Mouse (Mus musculus) thymus, postnatal 14 days (tissue): ENCODE measurements at regions not wholly inside any gene's neighbourhood (a gene's known extent, or its start where the extent isn't known, plus 50 kb on each side); places are given as distances from the start of the nearest gene placed in this dataset.

Experiments used
- DNase-seq: peaks from one replicate; pipeline ENCODE4 v3.0.0; 2021

DNA sequence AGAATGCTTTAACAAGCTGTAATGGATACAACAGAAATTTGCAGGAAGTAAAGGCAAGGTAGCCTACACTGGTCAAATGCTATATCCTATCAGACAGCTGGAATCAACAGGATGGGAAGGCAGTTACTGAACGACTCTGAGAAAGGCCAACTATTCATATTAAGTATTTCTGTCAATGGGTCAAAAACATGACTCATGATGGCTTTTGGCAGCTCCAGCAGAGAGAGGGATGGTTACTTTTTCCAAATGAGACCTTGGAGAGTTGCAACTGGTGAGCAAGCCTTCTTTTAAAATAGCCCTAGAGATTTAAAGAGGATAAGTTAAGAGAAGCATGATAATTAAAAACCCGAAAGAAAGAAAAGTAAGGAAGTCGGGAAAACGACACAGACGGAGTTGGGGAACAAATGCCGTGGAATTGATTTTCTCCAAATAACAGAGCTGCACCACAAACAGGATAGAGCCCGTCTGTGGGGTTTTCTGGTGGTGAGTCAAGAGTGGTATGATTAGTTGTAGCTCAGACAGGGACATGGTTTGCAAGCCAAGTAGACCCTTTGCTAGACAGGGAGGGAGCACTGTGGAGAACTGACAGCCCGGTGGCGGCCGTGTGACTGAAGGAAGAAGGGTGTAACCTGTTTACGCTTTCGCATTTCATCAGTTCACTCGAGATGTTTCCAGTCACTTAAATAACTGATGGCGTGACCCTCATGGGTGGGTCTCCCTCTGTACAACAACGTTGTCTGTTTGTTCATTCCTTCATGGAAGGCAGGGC is 3638.1 kb upstream of the Gm7489 start:
- DNase-seq: no peak

DNA sequence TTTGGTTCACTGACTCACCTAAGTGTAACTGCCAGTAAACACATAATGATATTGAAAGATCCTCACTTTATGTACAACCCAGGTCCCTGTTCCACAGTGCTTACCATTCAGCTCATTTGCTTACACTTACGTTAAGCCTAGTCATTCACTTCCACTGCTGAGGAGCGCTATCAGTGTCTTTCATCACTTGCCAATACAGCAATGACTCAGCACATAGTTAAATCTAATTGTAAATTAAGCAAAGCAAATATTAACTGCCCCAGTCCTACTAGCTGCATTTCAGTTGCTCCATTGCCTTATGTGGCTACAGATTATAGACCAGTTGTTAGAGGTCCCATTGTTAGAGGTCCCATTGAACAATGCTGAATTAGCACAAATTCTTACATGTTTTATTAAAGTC is 3624.6 kb upstream of the Gm7489 start:
- no peak for DNase-seq

DNA sequence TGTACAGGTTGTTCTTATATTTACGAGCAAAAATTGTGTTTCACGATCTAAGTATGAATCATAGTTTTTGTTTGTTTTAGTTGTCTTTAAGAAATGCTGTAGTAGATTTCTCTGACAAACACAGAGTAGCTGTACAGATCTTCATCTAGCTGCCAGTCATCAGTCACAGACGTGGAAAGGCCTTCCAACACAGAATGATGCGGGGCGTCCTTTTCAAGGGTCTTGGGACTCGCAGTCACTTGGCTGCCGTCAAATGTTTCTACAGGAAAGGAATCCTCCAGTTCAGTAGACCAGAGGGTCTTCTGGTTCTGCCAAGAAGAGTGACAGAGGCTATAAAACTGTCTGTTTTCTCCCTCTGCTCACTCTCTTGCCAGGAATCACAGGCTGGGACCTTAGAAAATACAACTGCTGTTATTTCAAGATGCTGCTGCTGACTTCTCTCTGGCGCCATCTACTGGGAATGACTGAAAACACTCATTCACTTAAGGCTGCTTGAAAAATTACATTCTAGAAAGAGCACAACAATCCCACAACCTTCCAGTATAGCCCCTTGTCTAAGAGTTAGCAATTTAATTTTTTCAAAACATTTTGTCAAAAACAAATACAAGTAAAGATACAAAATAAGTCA is 3623.3 kb upstream of the Gm7489 start:
- DNase-seq: peak; percentile 75

DNA sequence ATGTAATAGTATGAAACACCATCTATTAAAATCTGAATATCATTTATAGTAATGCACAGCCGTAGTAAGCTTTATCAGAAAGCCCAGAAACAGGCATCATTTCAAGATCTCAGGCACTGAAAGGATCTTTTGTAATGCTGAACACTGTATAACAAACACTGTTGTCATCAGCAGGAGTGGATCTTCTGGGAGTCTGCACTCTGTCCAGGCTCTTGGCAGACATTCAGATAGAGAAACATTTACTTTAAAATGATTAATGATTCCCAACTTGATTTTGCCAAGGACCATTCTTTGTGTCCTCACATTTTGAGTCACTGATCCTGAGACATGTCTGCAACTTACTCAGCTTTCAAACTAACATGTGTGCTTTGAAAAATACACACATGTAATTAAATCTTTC is 3617.2 kb upstream of the Gm7489 start:
- no peak for DNase-seq

DNA sequence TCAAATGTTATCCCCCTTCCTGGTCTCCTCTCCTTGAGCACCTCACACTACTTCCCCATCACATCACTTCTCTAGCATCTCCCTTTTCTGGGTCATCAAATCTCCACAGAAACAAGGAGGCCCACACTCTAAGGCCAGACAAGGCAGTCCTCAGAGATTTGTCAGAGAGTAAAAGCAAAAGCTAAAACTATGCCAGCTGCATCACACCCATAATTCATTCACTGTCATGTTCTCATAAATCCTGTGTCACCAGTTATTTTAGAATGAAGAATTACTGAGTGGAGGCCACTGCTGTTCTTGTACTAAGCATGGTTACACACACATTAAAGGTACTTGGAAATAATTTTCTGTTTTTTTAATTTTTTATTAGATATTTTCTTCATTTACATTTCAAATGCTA is 3613.1 kb upstream of the Gm7489 start:
- DNase-seq: no peak

DNA sequence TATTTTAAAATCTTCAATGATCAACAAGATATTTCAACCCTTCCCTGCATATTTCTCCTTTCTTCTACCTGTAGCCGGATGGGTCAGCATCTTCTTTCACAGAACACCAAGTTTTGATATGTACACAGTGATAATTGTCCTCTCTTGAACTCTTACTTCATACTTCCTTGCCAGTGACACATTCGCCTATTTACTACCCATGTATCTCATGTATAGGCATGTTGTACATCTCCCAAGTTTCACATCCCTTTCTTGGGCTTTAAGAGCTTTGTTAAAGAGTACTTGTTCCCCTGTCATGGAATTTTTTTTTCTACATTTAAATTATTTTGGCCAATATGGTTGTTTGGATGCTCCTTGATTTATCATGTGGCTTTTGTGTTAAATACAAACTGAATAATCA is 3602.1 kb upstream of the Gm7489 start:
- no peak for DNase-seq

DNA sequence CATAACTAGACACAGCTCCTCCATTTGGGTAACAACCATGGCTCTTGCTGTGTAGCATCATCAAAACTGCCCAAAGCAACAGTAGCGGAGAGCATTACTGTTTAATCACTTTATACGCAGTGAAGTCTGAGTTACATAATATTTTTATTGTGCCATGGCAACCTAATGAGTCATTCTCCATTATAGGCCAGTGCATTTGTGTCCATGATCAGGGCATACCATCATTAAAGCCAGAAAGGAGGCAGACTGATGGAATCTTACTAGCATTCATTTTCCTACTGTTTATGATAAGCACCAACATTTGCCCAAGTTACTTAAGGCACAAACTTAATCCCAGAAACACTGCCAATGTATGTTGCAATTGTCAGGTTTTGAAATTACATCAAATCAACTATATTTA is 3601.2 kb upstream of the Gm7489 start:
- DNase-seq: no peak

DNA sequence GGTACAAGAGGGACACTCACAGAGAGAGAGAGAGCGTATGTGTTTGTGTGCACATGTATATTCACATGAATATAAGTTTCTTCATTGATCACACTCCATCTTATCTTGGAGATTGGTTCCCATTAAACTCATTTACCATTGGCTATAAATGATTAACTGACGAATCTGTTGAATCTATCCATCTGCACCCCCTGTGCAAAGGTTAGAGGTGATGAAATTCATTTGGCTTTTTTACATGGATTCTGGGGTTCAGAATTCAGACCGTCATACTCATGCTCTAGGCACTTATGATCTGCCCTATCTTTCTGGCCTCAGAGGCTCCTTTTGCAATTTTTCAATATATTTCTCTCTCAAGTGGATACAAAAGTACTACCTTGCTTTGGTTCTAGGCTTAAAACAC is 3582.9 kb upstream of the Gm7489 start:
- no peak for DNase-seq

DNA sequence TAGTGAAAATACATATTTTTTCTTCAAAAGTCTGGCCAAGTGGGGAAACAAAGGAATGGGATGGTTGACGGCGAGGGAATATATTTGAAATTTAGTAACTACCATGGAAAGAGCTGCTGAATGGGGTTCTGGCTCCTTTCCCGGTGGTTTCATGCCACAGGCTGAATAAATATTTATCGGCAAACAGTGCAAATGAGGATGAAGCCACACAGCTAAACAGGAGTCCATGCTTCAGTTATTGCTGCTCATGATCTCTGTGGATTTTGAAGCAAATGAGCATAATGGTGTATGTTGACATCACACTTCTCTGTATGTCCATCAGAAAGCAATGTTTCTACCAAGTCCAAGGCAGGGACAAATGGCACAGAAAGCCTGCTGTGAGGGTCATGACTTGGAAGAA is 3580.6 kb upstream of the Gm7489 start:
- DNase-seq: no peak

DNA sequence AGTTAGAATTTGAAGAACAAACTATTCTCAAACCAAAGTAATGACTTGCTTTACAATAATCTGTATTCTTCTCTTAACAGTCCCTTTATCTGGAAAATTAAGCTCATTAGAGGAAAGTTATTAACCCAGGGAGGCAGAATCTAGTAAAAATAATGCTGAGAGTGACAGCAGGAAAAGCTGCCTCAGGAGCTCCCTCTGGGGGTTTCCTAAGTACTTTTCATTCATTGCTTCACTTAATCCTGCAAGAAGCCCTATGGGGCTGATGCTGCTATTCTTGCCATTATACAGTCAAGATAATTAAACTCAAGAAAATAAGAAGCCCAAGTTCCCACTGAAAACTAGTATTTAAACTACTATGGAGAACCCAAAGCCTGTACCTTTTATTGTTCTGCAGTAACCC is 3563.9 kb upstream of the Gm7489 start:
- DNase-seq: peak; percentile 33

DNA sequence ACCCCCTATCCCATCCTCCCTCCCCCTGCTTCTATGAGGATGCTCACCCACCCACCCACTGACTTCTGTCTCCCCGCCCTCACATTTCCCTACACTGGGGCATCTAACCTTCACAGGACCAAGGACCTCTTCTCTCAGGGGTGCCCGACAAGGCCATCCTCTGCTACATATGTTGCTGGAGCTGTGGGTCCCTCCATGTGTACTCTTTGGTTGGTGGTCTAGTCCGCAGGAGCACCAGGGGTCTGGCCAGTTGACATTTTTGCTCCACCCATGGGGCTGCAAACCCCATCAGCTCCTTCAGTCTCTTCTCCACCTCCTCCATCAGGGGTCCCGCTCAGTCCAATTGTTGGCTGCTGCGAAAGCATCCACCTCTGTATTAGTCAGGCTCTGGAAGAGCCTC is 3539.2 kb upstream of the Gm7489 start:
- DNase-seq: no peak

DNA sequence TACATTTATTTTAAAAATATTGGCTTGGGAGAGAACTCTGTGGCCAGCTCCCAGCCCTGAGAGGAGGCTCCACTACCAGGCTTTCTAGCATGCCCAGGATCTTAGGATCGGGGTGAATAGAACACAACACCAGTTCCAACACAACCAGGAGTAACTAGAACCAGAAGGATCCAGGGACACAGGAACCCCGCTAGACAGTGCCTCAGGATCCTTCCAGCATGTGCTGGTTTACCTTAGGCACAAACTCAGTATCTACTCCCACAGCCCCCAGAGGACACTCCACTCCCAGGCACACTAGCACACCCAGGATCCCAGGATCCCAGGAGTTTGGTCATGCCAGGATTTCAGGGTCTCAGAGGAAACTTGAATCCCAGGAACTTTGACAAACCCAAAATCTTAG is 3537.8 kb upstream of the Gm7489 start:
- no peak for DNase-seq

DNA sequence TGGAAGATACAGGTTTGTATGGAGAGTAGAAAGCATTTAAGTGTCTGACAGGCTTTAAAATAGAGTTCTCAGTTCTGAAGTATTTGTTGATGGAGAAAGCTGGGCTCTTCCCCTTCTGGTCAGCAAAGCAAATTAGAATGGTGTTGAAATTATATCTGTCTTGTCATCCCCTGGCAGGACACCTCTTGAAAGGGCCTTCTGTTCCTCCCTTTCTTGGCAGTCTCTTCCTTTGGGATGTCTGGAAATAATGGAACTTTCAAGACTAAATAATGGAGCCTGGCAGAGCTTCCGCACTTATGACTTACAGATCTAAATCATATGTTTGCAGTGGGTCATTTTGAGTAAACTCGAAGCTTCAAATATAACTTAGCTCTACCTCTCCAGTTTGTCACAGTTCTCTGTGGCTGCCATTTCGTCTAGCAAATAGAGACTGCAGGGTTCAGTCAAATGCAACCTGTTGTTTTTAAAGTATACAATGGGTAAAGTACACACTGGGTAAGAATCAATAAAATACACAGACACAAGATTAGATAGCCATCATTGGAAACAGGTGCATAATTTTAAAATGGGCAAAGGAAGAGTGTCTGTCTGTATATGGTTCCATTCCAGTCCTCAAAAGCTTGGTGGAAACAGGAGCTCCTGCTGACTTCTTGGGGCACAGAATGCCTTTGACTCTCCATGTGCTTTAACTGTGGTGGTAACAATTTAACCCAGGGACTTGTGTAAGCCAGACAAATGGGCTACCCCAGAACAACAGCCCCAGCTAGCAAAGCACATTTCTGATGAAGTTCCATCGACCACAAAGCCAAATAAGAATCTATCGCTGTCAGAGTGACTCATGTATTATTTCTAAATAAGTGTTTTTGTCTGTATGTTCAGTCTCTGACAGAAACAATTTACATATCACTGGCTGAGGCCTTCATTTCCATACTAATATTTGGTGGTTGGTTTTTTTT is 3524.4 kb upstream of the Gm7489 start:
- DNase-seq: no peak

DNA sequence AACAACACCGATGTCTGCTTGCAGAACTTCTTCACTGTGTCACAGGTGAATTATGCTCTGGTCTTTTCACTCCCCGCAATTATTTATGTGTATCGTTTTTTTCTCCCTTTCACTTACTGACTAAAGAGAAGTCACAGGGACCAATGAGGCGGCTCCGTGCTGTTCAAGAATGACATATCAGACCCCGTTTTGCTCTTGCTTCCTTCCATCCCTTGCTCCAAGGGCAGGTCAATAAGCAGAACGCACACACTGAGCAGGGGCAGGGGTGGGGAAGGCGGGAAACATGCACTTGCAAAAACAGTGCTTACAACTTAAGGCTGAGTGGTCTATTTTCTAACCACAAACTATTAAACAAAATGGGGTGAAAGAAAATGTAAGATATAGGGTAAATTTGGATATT is 3523.4 kb upstream of the Gm7489 start:
- peak; percentile 30 for DNase-seq

DNA sequence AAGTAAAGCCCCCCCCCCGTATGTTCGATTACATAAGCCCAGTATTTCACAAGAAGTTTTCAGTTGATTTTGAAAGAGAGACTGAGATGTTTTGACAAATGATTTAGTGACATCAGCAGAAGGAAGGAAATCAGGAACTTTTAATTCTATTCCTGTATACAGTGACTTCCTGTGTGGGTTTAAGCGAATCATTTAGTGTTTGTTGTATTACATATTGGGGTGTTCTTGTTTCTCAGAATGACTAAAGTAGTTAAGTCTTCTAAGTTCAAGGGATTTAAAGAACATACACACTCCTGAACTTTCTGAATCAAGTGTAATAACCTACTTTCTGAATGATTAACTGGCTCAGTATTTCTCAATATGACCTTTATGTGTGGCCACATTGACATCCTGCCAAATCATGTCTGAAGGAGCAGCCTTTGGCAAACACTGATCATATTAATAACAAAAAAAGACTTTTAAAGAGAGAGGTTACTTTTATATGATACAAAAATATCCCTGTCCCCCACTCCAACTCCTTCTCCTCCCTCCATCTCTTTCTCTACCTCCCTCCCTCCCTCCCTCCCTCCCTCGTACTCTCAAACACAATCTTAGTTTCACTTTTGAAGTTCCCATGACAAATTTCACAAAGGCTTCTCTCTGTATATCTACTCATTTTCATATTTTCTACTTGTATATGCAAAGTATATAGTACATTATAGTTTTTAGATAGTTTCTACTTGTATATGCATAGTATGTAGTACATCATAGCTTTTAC is 3522.8 kb upstream of the Gm7489 start:
- DNase-seq: no peak

DNA sequence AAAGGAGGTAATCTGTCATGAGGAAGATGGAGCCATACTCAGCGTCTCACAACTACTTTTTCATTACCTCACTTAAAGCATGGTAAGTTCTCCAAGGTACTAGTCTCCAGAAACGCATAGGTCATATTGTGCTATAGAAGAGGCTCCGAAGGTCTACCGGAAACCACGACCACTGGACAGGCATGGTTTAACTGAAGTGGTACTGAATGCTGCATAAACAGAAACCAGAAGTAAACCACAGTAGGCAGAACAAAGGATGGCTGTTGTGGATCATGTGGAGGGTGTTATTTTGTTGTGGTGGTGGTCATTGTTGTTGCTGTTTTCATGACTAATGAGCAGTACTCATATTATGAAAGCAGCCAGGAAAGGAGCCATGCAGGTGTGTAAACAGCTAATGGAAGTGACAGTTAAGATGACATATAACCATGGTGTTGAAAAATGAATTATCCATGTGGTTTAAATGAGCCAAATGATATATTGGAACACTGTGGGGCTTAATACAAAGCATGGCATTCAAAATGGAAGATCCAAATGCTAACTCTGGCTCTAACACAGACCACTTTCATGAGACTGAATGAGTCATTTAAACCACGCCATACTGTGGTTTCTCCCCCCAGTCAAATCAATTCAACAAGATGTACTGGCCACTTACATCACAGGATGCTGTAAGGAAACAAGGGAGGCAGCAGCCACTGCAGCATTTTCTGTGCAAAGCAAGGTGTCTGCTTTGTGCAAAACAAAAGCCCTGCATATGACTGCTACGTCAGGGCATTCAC is 3484.5 kb upstream of the Gm7489 start:
- DNase-seq: no peak

DNA sequence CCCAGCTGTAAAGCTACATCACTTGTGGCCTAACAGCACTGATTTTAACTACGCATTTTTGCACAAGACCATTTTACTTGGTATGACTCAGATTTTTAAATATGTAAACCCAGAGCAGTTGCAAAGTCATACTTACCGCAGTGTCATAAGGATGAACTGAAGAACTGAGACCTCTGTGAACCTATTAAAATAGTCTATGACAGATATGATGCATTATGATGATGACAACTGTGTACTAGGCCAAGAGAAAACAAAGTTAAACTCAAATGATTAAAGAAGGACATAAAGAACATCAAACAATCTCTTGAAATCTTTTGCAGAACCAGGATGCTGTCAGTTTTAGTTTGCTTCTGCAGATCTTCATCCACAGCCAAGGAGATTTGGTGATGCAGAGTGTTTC is 3483.3 kb upstream of the Gm7489 start:
- DNase-seq: no peak

DNA sequence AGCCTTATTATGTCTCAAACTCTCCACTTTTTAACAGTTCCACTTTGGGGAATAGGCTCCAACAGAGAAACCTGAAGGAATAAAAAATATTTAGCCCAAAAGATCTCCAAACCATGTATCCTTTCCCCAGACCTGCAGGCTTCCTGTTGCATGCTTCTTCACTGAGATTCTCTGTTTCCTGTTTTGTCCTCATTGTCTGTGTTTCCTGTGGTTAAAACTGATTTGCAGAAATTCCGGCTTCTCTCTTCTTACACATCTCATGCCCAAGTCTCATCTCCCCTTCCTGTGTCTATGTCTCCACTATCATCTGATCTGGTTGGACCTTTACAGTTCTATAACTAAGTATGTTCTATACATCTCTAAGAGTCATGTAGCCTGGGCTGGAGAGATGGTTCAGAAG is 3482.2 kb upstream of the Gm7489 start:
- no peak for DNase-seq

DNA sequence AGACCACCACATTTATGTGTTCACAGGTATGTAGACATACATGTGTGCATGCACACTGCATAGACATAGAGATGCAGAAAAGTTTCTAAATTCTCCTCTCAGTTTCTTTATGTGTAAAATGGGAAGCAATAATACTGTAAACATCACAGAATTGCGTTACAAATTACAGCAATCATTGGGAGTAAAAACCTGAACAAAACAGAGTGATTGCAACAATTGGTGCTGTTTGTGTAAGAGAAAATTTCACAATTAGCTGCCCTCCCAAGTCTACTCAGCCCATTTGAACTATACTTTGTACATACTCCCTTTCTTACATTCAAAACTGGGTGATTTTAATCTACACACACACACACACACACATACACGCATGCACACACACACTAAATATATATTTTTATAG is 3480.8 kb upstream of the Gm7489 start:
- no peak for DNase-seq

DNA sequence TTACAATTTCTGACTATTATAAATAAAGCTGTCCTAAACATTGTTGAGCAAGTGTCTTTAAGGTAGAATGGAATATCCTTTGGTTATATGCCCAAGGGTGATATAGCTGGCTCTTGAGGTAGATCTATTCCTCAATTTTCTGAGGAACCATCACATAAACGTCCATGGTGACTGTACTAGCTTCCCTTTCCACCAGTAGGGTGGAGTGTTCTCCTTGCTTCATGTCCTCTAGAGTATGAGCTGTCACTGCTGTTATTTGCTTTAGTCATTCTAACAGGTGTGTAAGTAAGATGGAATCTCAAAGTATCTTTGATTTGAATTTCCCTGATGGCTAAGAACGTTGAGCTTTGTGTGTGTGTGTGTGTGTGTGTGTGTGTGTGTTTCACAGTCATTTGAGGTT is 3475.7 kb upstream of the Gm7489 start:
- no peak for DNase-seq

DNA sequence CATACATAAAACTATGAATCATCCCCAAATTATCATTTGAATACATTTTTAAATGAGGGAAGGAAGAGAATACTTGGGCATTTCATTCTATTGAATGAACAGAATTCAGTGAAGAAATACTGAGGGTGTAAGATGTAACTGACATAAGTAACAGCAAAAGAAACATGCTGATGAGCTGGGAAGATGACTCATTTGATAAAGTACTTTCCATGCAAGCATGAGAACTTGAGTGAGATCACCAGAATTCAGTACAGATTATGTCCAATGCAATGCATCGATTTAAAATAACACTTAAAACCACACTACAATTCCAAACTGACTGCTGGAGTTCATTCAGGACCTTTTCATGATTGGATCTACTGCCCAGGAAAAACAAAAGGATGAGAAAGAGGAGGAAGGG is 3467.1 kb upstream of the Gm7489 start:
- DNase-seq: no peak

DNA sequence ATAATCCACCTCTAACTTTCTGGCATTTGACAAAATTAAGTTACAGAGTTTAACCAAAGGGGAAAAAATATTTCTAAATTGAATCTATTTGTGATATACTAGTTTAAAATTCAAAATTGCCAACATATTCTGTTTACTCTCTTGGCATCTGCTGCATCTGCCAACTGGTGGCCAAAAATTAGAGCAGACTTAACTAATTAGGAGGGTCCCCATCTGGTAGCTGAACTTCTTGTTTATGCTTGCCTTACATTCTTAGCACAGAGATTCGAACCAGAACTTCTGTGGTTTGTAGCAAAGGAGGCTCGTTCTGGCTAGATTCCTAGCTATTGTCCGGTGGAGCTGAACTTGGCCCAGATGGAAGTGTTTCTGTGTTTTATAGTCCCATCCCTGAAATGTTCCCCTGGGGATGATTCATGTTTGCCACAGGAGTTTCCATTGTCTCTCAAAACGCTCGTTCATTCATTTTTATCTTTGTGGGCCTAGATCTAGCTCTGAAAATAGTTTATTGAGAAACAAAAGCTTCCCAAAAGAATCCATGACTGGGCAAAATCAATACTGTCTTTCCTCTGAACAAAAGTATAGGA is 3461.5 kb upstream of the Gm7489 start:
- DNase-seq: no peak
